Mouse (Mus musculus): ENCODE results near the gene Cd163.
"Not testable (repeated sequence)": the region's sequence is repeated elsewhere in the genome, so short reads cannot be mapped to it uniquely, and the experiment has no call there.

The Cd163 gene

DNA sequence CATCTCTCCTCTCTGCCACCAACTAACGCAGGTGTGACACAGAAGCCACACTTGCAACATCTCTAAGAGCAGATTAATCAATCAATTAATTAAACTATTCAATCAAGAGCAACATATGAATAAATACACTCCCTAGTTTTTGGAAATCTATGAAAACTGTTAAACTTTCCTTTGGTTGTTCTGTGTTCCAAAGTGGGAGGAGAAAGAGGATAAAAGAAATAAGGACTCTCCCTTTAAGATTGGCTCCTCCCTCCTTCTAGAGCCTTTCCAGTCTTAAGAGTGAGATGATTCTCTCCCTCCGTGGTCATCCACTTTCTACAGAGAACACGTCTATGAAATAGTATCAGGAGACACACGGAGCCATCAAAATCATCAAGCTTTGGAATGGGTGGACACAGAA is at the start of gene Cd163:
Cd163 (plus strand) TSS at position 301 of the 400 bp plus-strand sequence.
- no peak for DNase-seq (ENCODE audit: low spot score)

DNA sequence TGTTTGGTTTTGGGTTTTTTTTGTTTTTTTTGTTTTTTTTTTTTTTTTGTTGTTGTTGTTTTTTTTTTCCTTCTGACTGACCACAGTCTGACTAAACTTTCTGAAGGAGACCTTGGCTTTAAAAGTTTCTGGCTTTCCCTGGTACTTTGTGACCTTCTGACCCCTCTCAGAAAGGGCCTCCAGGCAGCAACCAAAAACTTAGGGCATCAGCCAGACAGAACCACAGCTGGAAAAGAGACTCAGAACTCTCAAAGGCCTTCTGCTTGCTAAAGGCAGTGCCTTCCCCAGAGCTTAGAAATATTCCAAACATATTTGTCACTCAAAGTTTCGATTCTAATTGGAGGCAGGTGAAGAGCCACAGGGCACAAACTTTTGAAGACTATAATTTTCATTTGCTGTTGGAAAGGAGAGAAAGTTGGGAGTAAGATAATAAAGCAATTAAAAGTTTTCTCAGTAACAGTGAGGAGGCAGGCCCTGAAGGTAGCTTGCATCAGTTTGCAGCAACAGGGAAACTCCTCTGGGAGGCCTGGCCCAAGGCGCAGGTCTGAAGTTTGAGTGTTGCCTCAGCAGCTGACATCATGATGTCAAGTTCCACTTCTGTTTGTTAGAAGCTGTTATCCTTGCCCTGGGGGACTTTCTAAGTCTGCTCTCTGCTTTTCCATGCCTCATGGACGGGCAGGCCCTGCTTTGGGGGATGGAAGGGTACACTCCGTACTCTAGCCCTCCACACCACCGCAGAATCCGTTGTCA is 48.6 kb upstream of the Cd163 start:
- DNase-seq (ENCODE audit: low spot score) = no peak

DNA sequence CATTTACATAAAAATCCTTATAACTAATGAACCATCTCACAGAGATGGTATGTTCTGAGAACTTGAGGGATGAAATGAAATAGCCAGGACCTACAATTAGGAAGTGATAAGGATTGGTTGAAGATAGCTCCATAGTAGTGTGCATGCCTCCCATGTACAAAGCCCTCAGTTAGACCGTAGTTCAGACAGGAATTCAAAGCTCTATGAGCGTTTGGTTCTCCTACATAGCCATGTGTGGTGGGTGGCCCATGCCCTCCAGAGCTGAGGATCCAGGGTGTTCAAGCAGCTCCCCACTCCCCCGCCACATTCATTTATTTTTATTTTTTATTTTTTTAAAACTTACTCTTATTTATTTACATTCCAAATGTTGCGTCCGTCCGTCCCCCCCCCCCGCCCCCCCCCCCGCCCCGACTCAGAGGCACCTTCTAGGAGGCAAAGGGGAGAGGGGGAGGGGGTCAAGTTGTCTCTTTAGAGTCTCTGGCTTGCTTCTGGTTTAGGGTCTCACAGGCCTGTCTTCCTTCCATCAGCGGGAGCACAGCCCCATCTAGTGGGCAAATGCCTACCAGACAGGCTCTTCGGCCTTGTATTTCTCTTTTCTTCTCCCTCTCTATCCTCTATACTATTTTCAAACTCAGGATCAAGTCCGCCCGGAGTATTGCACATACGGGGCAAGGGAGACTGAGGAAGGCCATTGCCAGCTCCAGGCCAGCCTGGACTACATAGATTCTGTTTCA is 44.1 kb upstream of the Cd163 start:
- DNase-seq (ENCODE audit: low spot score) = no peak

DNA sequence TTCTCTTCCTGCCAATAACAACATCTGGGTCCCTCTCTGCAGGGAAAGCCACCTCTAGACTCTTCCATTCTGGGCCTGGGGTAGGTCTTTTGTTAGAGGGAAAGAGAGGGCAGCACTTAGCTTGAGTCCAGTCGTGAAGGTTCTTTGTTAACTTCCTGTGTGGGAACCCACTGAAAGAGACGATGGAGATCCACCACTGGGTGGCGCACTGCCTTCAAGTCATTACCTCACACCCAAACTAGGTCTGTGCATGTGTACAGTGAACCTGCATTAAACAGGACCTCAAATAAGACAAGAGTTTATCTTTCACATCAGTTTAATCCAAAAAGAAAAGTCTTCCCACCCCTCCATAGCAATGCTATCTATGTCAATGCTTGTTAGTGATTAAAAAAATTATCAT is 41.8 kb upstream of the Cd163 start:
- no peak for DNase-seq (ENCODE audit: low spot score)

DNA sequence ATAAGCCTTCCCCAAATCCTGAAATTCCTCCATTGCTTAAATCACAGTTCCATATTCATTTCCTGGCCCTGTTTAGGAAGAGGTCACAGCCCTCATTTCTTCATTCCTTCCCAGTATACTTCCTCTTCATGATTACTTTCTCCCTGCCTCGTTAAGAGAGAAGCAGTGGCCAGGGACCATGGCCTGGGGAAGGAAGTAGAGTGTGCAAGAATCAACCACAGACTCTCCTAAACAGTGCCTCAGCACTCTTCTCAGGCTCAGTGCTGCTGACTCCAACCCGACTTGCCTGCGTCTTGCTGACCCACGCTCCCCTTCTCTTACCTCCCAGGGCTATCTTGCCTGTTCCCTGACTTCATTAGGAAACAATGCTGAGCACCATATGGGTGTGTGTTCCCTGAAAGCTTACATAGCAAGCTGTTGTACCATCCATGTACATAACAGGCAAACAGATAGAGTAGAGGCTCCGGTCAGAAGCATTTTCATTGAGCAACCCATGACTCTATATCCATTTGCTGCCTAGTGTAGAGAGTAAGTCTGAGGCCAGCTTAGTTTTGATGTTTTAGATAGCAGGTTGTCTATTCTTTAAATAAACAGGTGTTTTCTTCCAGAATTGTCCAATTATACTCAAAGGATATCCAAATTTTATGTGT is 31.1 kb upstream of the Cd163 start:
- no peak for DNase-seq (ENCODE audit: low spot score)

DNA sequence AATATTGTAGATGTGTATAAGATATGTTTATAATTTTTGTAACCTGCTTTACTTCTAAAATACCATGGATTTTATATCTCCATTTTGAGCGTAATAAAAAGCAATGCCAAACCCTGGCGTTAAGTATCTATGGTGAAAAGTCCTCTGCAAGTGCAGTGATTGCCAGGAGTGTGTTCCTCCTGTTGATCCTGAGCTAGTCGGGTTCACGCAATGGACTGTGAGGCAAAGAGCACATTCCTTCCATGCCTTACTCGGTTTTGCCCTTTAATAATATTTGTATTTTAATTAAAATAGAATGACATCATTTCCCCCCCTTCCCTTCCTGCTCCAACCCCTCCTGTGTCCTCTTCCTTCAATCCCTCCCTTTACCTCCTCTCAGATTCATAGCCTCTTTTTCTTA is 26.8 kb upstream of the Cd163 start:
- DNase-seq (ENCODE audit: low spot score) = no peak

DNA sequence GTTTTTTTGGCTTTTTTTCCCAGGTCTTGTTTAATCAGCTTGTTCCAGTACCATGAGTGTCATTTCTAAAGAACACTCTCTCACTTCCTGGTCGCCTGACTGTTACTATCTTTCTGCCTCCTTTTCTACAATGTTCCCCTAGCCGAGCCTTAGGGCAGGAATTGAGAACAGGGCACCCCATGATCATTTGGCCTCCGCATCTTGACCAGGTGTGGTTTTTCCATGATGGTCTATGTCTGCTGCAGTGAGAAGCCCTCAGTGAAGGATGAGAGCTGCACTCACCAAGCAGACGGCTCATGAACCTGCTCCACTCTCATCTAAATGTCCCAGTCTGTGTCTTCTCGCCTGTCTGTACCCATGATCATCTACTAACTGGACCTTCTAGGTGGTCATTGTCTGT is 26.2 kb upstream of the Cd163 start:
- no peak for DNase-seq (ENCODE audit: low spot score)

DNA sequence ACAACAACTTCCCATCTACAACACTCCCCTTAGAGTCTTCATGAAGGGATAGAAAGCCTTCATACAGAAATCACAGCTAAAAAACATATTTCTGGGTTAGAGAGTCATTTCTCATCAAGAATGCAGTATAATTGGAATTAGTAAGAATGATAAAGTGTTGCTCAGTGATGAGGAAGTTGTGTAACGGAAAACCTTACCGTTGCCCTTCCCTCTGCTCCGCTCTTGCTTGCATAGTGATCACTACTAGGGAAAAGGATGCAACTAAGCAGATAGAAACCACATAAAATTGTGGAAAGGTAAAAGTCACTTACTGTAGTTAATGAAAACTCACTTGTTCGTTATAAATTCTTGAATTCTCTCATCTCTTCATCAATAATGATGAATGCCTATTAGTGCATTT is 21.7 kb upstream of the Cd163 start:
- no peak for DNase-seq (ENCODE audit: low spot score)

DNA sequence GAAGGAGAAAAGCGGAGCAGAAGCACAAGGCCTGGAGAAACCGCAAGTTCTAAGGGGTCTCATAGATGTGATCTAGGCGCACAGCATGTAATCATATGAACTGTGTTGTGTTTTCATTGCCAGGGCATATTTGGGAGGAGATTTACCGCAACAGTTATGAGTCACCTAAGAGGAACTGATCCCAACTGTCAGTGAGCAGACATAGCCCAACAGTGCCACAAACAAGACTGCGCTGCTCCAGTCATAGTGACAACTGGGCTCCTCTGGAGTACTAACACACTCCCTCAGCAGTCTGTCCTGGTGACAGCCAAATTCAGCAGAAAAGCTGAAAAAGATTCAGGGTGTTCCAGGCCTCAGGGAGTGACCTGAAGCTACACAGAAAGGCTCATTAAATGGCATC is 7.1 kb upstream of the Cd163 start:
- DNase-seq (ENCODE audit: low spot score) = not testable (repeated sequence)

DNA sequence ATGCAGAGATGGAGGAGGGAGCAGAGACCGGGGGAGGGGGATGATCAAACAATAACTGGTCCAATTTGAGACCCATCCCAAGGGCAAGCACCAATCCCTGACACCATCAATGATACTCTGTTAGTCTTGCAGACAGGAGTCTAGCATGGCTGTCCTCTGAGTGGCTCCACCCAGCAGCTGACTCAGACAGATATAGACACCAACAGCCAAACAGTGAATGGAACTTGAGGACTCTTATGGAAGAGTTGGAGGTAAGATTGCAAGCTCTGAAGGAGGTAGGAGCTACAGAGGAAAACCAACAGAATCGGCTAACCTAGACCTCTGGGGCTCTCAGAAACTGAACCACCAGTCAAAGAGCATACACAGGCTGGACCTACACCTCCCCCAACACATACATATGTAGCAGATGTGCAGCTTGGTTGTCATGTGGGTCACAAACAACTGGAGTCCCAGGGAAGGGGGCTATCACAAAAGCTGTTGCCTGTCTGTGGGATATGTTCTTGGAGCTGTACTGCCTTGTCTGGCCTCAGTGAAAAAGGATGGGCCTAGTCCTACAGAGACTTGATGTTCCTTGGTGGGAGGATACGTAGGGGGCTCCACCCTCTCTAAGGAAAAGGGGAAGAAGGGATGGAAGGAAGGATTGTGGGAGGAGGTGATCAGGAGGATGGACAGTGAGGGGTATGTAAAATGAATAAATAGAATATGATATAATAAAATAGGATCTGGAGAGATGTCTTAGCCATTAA is 2.8 kb upstream of the Cd163 start:
- DNase-seq (ENCODE audit: low spot score) = no peak

DNA sequence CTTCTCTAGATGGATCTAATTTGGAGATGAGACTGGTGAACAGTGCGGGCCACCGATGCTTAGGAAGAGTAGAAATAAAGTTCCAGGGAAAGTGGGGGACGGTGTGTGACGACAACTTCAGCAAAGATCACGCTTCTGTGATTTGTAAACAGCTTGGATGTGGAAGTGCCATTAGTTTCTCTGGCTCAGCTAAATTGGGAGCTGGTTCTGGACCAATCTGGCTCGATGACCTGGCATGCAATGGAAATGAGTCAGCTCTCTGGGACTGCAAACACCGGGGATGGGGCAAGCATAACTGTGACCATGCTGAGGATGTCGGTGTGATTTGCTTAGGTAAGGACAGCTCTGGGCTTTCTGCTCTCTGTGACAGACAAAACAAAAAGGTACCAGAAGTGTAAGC is 4.5 kb downstream of the Cd163 start:
- no peak for DNase-seq (ENCODE audit: low spot score)

DNA sequence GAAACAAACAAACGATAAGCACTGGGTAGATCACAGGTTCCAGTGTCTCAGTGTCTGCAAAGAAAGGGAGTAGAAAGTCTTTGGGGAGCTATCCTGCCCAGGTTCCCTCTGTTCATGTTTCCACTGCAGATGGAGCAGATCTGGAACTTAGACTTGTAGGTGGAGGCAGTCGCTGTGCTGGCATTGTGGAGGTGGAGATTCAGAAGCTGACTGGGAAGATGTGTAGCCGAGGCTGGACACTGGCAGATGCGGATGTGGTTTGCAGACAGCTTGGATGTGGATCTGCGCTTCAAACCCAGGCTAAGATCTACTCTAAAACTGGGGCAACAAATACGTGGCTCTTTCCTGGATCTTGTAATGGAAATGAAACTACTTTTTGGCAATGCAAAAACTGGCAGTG is 7.8 kb downstream of the Cd163 start:
- no peak for DNase-seq (ENCODE audit: low spot score)

DNA sequence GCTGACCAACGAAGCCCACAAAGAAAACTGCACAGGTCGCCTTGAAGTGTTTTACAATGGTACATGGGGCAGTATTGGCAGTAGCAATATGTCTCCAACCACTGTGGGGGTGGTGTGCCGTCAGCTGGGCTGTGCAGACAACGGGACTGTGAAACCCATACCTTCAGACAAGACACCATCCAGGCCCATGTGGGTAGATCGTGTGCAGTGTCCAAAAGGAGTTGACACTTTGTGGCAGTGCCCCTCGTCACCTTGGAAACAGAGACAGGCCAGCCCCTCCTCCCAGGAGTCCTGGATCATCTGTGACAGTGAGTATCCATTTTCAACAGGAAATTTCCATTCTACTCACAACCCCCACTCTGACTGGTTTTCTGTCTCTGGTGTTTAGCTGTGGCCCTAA is 15.9 kb downstream of the Cd163 start:
- DNase-seq (ENCODE audit: low spot score) = no peak

DNA sequence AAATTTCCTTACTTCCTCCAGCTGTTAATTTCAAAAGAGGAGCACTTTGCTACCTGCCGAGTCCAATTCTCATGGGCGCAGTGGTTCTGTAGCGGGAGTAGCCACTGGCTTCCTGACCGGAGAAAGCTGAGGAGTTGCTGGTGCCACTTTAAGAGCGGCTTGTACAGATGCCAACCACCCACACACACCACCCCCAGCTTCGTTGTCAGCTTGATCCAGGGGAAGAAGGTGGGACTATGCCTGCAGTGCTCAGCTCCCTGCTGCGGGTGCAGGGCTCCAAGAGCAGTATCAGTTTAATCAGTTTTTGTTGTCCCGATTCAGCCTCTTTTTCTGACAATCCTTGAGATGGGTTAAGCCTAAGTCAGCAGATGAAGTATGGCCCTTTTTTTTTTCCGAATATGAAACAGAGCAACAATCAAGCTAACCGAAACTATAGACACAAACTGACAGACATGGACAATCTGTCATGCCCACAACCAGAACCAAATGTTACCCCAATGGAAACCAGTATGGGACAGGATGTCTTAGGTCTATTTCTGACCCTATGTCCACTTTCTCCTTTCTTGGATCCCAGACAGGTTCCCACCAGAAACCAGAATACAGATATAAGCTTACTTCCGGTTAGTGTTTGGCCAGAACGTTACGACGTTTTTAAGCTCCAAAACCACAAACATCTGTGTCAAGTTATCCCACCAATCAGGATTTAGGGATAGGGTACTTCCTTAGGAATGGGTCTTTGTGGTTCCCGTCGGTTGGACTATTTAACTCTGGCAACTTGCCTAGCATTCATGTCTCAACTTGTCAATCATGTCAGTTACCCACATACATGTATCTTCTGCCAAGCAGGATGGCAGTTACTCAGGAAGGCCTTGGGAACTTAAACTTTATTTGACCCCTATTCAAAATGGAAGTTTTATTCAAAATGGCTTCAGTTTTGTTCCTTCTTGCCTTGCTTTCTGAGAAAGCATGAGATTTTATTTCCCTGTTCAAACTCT is 17.3 kb downstream of the Cd163 start:
- DNase-seq (ENCODE audit: low spot score) = no peak

DNA sequence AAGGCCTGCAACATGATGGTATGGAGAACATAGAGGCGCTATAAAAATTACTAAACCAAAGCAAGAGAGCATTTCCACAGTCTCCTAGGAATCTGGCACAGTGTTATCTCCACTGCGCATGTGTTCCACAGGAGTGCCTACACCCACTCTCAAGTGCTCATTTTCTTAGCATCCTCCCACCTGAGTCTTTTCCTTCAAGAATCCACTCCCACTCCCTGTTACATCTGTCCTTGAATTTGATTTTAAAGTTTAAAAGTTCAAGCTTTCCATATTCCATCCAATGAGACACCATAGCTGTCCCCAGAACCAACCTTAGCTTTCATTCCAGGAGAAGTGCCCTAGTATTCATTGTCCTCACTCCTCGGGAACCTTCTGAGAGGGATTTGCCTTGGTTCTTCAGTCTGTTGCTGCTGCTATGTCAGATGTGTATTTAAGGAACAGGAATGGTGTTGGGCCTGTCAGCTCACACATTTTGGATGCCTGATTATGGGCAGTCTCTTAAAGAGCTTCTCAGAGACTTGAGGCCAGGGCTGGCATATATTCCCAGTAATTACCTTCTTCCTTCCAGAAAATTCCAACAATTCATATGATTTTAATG is 24.0 kb downstream of the Cd163 start:
- DNase-seq (ENCODE audit: low spot score) = no peak

DNA sequence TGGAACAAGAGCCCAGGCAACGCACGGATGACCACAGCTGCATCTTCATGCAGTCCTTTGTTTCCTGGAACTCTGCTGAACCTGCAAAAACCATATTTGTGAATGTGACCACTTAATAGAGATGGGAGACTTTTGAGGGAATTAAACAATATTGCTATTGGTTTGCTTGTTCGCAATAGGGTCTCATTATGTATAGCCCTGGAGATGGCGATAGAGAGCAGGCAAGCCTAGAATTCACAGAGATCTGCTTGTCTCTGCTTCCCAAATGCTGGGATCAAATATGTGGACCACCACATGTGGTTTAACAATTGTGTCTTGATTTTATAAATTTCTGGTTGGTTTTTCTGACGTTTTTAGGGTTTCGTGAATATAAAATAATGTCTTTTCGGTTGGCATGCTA is 25.2 kb downstream of the Cd163 start:
- no peak for DNase-seq (ENCODE audit: low spot score)

DNA sequence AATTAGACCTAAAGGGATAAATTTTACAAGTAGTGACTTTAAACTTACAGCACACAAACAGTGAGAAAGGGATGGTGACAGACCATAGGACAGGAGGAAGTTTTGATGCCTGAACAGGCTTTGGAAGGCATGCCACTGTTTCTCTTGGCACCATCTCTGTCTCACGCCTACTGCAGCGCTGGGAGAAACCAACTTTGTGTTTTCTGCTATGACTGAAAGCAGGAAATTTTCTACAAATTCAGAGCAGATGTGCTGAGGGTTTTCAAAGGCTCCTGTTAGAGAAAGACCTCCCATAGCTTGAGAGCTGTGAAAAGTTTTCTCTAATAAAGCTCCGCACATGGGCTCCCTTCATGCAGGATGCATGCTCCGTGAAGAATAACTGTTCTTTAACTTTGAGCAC is 40.6 kb downstream of the Cd163 start:
- no peak for DNase-seq (ENCODE audit: low spot score)

DNA sequence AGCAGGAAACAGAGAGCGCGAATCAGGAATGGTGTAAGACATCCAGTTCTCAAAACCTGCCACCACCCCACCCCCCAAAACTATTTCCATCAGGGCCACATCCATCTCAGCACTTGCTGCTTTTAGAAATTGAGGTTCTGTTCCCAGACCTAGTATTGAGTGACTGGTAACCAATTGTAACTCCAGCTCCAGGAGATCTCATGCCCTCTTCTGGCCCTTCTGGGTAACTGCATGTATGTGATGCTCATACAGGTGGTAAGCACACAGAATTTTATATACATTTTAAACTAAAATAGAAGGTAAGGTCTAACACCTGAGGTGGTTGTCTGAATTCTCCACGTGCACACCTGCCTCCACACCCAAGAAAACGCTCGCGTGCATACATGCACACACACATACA is 42.2 kb downstream of the Cd163 start:
- DNase-seq (ENCODE audit: low spot score) = no peak

DNA sequence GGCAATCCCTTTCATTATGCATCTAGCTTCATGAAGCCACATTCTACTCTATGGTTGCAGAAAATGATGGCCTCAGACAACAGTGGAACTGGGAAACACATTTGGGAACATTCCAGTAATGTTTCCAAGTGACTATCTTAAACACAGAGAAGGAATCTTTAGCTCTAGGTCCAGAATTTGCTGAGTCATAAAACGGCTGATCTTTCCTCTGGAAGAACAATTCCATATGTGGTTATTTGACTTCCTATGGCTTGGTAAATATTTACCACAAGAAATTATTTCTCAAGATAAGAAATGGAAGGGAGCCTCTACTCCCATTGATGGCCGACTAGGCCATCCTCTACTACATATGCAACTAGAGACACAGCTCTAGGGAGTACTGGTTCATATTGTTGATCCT is 48.8 kb downstream of the Cd163 start:
- no peak for DNase-seq (ENCODE audit: low spot score)

DNA sequence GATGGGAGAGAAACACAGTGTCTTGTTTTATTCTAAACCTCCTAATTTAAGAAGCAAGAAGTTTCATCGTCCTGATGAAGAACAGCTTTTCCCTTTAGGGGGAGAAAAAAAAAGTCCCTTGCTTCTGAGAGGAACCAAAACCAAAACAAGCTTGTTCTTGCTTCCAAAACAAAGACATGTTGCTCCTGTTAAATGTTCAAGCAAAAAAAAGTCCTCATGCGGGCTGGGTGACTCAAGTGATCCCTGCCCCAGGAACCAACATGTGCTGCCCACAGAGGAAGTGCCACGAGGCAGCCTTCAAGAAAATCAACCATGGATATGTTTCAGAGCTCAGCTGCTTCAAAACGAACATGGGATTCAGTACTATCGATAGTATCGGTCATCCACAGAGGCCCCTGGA is 54.5 kb downstream of the Cd163 start:
- DNase-seq (ENCODE audit: low spot score) = no peak

DNA sequence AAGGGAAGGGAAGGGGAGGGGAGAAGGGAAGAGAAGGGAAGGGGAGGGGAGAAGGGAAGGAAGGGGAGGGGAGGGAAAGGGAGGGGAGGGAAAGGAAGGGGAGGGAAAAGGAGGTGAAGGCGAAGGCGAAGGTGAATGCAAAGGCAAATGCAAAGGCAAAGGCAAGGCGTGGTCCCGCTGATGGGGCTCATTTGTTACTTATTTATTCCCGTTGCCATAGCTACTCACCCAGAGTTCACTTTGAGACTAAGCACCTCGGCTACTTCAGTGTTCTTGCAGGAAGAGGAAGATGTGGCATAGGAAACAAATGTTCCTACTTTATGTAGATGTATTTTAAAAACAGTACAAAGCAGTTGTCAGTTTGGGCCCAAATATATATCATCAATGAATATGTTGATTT is 56.1 kb downstream of the Cd163 start:
- DNase-seq (ENCODE audit: low spot score) = no peak
